Mouse (Mus musculus) forebrain, embryonic 11.5 days (tissue): ENCODE measurements around the gene Pphln1. TPM values are rescaled to one million over a fixed set of nuclear protein-coding genes. Genes with fewer than 3 reads are reported as not detected.
A peak's percentile ranks its signal among the peaks of the same experiment; 100 is the strongest.

Experiments used
- ATAC-seq: fragments of 200-750 bp; cut with Nextera tagmentation; replicated peaks from 2 replicates; pipeline ENCODE4 v1.8.0; 2017; ENCODE audit warnings: moderate TSS enrichment; ENCODE audit not compliant: low FRiP score
- DNase-seq: peaks from one replicate; pipeline ENCODE4 v3.0.0-alpha.2; 2017; ENCODE audit warnings: low spot score
- H3K27ac ChIP-seq: fragments of 300-500 bp; sonication (generic); 2 replicates; pipeline ENCODE4 v1.5.1; 2014; ENCODE audit warnings: low read depth, low read length
- H3K27me3 ChIP-seq: fragments of 300-500 bp; sonication (generic); 2 replicates; pipeline ENCODE4 v1.6.1; 2014; ENCODE audit warnings: mild to moderate bottlenecking, low read length, mixed read lengths; ENCODE audit not compliant: control insufficient read depth, insufficient read depth
- H3K36me3 ChIP-seq: fragments of 300-500 bp; sonication (generic); 2 replicates; pipeline ENCODE4 v1.6.1; 2014; ENCODE audit warnings: mild to moderate bottlenecking, low read length, moderate library complexity, mixed read lengths; ENCODE audit not compliant: control insufficient read depth, insufficient read depth
- H3K4me1 ChIP-seq: fragments of 300-500 bp; sonication (generic); replicated peaks from 2 replicates; pipeline ENCODE4 v1.6.1; 2014; ENCODE audit warnings: low read length, mixed read lengths; ENCODE audit not compliant: control insufficient read depth, insufficient read depth
- H3K4me2 ChIP-seq: fragments of 300-500 bp; sonication (generic); 2 replicates; pipeline ENCODE4 v1.6.1; 2014; ENCODE audit warnings: low read depth, mild to moderate bottlenecking, low read length, moderate library complexity, mixed read lengths; ENCODE audit not compliant: severe bottlenecking
- H3K4me3 ChIP-seq: fragments of 300-500 bp; sonication (generic); 2 replicates; pipeline ENCODE4 v1.5.1; 2014; ENCODE audit warnings: low read depth, low read length
- H3K9ac ChIP-seq: fragments of 300-500 bp; sonication (generic); 2 replicates; pipeline ENCODE4 v1.6.1; 2014; ENCODE audit warnings: low read length
- H3K9me3 ChIP-seq: fragments of 300-500 bp; sonication (generic); 2 replicates; pipeline ENCODE4 v1.6.1; 2016; ENCODE audit warnings: low read length, mixed read lengths; ENCODE audit not compliant: control insufficient read depth
- WGBS: fragments of 180-500 bp; shearing (Covaris S2); extraction: QIAGEN DNeasy Blood & Tissue Kit; methylation state at CpG from one replicate; pipeline ENCODE4 v1.1.7; 2014; 5-methylcytosine and 5-hydroxymethylcytosine counted together
- polyA plus RNA-seq: library from polyadenylated mRNA; unstranded; fragments of >200 nt; fragmentation: Nextera tagmentation; extraction: Ambion mirVana; gene quantifications from 2 replicates; pipeline ENCODE4 v1.2.1, GENCODE M21; 2014

The Pphln1 gene
- polyA plus RNA-seq, 1 experiment from 2014 or later, result 79.9 TPM

DNA sequence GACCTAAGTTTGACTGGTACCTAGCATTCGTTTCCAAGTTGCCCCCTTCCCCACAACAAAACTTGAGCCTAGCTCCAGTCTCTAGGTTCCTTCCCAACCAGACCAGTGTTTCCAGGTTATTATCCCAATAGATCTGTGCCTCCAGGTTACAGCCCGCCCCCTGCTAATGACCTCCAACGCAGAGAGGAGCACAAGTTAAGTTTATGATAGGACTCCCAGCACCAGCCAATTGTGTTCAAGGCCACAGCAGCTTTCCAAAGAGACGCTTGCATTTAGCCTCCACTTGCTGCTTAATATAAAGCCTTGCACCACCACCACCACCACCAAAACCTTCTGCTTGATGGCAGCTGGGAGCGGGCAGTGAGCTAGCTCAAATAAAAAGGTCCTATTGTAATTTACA lies 16.8 kb upstream of the Pphln1 start:
- no peaks in the 10 kb centered on the region for H3K4me1 ChIP-seq
- H3K36me3 ChIP-seq, result no peaks in the 10 kb centered on the region; the same call in 1 of the 2 replicates
- no peak overlapping the region for H3K27ac ChIP-seq
- ATAC-seq (no peak), DNase-seq (no peak)
- 72% methylated on average over 5 of the region's 5 CpGs for WGBS
- H3K4me3 ChIP-seq, result no peak overlapping the region
- H3K9me3 ChIP-seq, result no peaks in the 10 kb centered on the region
- no peaks in the 10 kb centered on the region for H3K27me3 ChIP-seq
- H3K9ac ChIP-seq, result no peak overlapping the region
- H3K4me2 ChIP-seq, result no peak overlapping the region

GRCm38 (mm10) chr15:93397269-93397668 lies 881 bp upstream of the Pphln1 start:
- peak overlapping the region; percentile 96 for H3K4me3 ChIP-seq
- H3K9me3 ChIP-seq, result no peaks in the 10 kb centered on the region
- WGBS, result 1% methylated on average over 11 of the region's 11 CpGs
- no peaks in the 10 kb centered on the region; the same call in 1 of the 2 replicates for H3K36me3 ChIP-seq
- H3K27ac ChIP-seq, result no peak overlapping the region
- H3K4me1 ChIP-seq, result peaks cover 11% of the 10 kb centered on the region; the same call in 1 of the 2 replicates
- peak overlapping the region; percentile 67 for H3K4me2 ChIP-seq
- no peak for DNase-seq
- no peaks in the 10 kb centered on the region for H3K27me3 ChIP-seq
- peak overlapping the region; percentile 91 for H3K9ac ChIP-seq
- no peak for ATAC-seq

- Histone ChIP-seq H3K36me3 (no peaks in the 10 kb centered on the region; the same call in 1 of the 2 replicates), H3K9me3 (no peaks in the 10 kb centered on the region), H3K4me2 (peak overlapping the region; percentile 67), H3K4me3 (peak overlapping the region; percentile 96), H3K27ac (peak overlapping the region; percentile 65), H3K27me3 (no peaks in the 10 kb centered on the region), H3K9ac (peak overlapping the region; percentile 91), H3K4me1 (peaks cover 11% of the 10 kb centered on the region; the same call in 1 of the 2 replicates)
- DNase-seq (peak; percentile 57), ATAC-seq (peak; percentile 40; the same call in 1 of the 2 replicates)
- 1% methylated on average over 36 of the region's 36 CpGs for WGBS
These were observed 770 bp downstream of the Pphln1 start for GRCm38 (mm10) chr15:93398699-93399540.

DNA sequence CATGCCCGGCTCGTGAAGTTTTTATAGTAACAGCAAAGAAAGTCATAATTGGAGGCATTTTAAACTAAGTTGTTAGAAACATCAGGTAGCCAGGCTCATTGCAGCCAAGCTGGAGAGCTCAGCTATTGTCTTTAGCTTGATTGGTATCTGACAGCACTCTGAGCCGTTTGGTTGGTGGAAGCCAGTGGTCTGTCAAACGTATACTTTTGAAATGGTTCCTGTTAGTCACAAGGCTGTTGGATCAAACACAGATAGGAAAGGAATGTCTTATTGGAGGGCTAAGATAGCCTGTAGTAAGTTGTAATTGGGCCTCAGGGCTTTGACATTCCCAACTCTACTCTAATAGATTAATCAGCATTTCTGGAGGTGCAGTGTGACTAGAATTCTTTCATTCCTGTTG lies 3.3 kb downstream of the Pphln1 start:
- Histone ChIP-seq H3K4me1 (peaks cover 10% of the 10 kb centered on the region; the same call in 1 of the 2 replicates), H3K27ac (no peak overlapping the region), H3K36me3 (no peaks in the 10 kb centered on the region), H3K27me3 (no peaks in the 10 kb centered on the region), H3K9ac (no peak overlapping the region), H3K9me3 (no peaks in the 10 kb centered on the region), H3K4me3 (no peak overlapping the region), H3K4me2 (no peak overlapping the region)
- ATAC-seq (no peak), DNase-seq (no peak)
- 83% methylated on average over 4 of the region's 4 CpGs for WGBS

DNA sequence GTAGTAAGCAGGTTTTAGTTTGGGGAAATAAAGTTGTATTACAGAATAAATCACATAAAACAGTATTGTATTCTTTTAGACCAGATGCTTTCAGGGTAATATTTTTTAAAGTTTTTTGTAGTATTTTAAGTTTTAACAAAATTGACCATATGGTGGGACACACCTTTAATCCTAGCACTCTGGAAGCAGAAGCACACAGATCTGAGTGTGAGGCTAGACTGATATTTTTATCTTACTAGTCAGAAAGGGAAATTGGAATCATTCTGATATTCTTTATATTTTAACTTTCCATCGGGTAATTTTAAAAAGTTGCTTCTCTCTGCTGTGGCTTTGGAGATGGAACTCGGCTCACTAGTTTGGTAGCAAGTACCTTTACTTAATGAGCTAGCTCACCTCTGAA lies 4.6 kb downstream of the Pphln1 start:
- no peak overlapping the region for H3K4me2 ChIP-seq
- peaks cover 6% of the 10 kb centered on the region; the same call in 1 of the 2 replicates for H3K4me1 ChIP-seq
- ATAC-seq (no peak), DNase-seq (no peak)
- no peak overlapping the region for H3K9ac ChIP-seq
- H3K27ac ChIP-seq, result no peak overlapping the region
- H3K9me3 ChIP-seq, result no peaks in the 10 kb centered on the region
- H3K27me3 ChIP-seq, result no peaks in the 10 kb centered on the region
- no peak overlapping the region for H3K4me3 ChIP-seq
- H3K36me3 ChIP-seq, result no peaks in the 10 kb centered on the region
- 92% methylated on average over 2 of the region's 2 CpGs for WGBS

DNA sequence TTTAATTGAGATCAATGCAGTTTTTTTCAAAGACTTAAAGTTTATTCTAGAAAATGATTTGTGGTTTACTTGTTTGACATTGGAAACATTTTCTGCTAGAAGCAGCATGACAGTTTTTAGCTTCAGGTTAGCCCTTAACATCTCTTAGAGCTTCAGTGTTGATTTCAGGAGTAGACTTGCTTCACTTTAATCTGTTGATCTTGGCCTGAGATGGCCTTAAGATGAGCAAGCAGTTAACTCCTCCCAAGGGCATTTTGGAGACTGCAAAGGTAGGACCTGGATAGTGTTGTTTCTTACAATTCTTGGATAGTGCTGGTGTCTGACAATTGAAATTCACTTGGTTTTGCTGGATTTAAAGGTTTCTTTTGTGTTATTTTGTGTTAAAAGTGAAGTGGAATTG lies 6.7 kb downstream of the Pphln1 start:
- Histone ChIP-seq H3K9ac (no peak overlapping the region), H3K27ac (no peak overlapping the region), H3K27me3 (no peaks in the 10 kb centered on the region), H3K4me2 (no peak overlapping the region), H3K4me1 (peaks cover 1% of the 10 kb centered on the region; the same call in 1 of the 2 replicates), H3K36me3 (no peaks in the 10 kb centered on the region), H3K4me3 (no peak overlapping the region), H3K9me3 (no peaks in the 10 kb centered on the region)
- ATAC-seq, result no peak
- DNase-seq, result no peak

DNA sequence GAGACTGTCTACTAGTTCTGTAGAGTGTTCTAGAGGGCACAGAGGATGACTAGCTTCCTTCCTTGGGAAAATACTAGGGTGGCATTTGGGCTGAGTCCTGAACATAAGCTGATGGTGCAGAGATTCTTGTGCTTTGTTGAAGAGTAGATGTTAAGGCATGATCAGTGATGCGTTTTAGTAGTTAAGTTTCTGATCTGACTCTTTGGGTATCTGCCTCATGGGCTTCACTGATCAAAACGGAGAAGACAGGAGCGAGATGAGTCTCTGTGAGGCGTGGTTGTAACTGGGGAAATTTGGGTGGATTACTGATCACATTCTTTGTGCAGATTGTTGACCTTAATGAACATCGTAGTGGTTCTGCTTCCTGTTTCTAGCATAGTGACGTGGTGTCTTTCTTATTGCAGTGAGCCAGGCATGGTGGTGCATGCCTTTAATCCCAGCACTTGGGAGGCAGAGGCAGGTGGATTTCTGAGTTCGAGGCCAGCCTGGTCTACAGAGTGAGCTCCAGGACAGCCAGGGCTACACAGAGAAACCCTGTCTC lies 7.4 kb downstream of the Pphln1 start:
- Histone ChIP-seq H3K27ac (no peak overlapping the region), H3K4me3 (no peak overlapping the region), H3K36me3 (no peaks in the 10 kb centered on the region), H3K27me3 (no peaks in the 10 kb centered on the region), H3K4me2 (no peak overlapping the region), H3K4me1 (no peaks in the 10 kb centered on the region), H3K9me3 (no peaks in the 10 kb centered on the region), H3K9ac (no peak overlapping the region)
- 94% methylated on average over 7 of the region's 7 CpGs for WGBS
- DNase-seq (no peak), ATAC-seq (no peak)

DNA sequence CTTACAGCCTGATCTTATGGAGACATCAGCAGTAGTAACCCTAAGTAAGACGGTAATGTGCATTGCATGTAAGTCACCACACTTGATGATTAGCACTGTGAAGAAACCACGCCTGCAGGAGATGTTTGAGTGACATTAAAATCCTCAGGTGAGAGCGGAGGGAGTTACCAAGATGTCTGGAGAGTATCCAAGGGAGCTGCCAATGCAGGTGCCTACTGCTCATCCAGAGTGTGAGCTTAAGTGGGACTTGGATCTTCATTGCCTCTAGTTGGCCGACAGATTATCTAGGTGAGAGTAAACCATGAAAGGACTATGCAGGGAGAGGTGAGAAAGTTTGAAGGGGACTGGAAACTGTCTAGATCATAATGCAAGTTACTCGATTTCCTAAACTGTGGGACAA lies 8.3 kb downstream of the Pphln1 start:
- no peaks in the 10 kb centered on the region for H3K27me3 ChIP-seq

More for the DNA sequence above, 8.3 kb downstream of the Pphln1 start:
- no peaks in the 10 kb centered on the region for H3K9me3 ChIP-seq
- ATAC-seq, result no peak
- no peak overlapping the region for H3K4me2 ChIP-seq
- no peaks in the 10 kb centered on the region for H3K4me1 ChIP-seq
- H3K27ac ChIP-seq, result no peak overlapping the region
- no peak for DNase-seq
- no peak overlapping the region for H3K9ac ChIP-seq
- H3K4me3 ChIP-seq, result no peak overlapping the region
- H3K36me3 ChIP-seq, result no peaks in the 10 kb centered on the region; the same call in 1 of the 2 replicates
- WGBS, result 93% methylated on average over 5 of the region's 5 CpGs
